Mouse (Mus musculus): Measurements from ENCODE around the gene Map4k4. TPM values are rescaled to one million over a fixed set of nuclear protein-coding genes. Genes with fewer than 3 reads are reported as not detected.

The Map4k4 gene
- total and polyA plus RNA-seq, 3 experiments: 0.04 to 0.21 TPM; not detected in 1

GRCm38 (mm10) chr1:39877981-39878380, 22.7 kb upstream of the Map4k4 start:
- Histone ChIP-seq H3K9ac (ENCODE audit: control insufficient read depth, low read depth, low read length, poor library complexity, severe bottlenecking) (no peak overlapping the region), H3K27me3 (ENCODE audit: control insufficient read depth in 1 of 2, insufficient read depth in 2 of 2, low read length in 2 of 2) (no peaks in the 10 kb centered on the region), H3K4me3 (ENCODE audit: control insufficient read depth in 1 of 2, insufficient read depth in 1 of 2, low read depth in 2 of 2, low read length in 2 of 2) (no peak overlapping the region), H3K36me3 (ENCODE audit: control insufficient read depth in 1 of 2, insufficient read depth in 2 of 2, low read length in 2 of 2) (no peaks in the 10 kb centered on the region), H3K79me2 (ENCODE audit: control insufficient read depth, insufficient read depth, low read length, poor library complexity) (no peaks in the 10 kb centered on the region), H3K4me1 (ENCODE audit: control insufficient read depth in 1 of 2, insufficient read depth in 2 of 2, low read length in 2 of 2) (no peaks in the 10 kb centered on the region), H3K27ac (ENCODE audit: control insufficient read depth, low read depth, low read length) (no peak overlapping the region), H3K9me3 (replicated peaks; ENCODE audit: insufficient read depth, low read length) (no peaks in the 10 kb centered on the region)
- no peak for DNase-seq (ENCODE audit: low read depth, low spot score)
- no peak for TF ChIP-seq ZKSCAN1 (IDR thresholded peaks at IDR 0.05; ENCODE audit: low read depth, low read length)
- TF ChIP-seq POLR2AphosphoS5 (IDR thresholded peaks at IDR 0.05; ENCODE audit: borderline replicate concordance, low read depth, low read length): no peak
- no peak for TF ChIP-seq E2F4 (IDR thresholded peaks at IDR 0.05; ENCODE audit: borderline replicate concordance, low read depth, low read length)
- TF ChIP-seq NELFE (IDR thresholded peaks at IDR 0.05; ENCODE audit: low read depth, low read length): no peak
- no peak for TF ChIP-seq POLR2AphosphoS2 (IDR thresholded peaks at IDR 0.05; ENCODE audit: low read length)
- no peak for TF ChIP-seq GABPA (IDR thresholded peaks at IDR 0.05; ENCODE audit: low read depth, low read length)
- TF ChIP-seq SMC3 (IDR thresholded peaks at IDR 0.05; ENCODE audit: low read depth, low read length): no peak
- no peak for TF ChIP-seq EP300 (IDR thresholded peaks at IDR 0.05; ENCODE audit: low read depth in 1 of 2, low read length in 2 of 2)

- H3K79me2 ChIP-seq (ENCODE audit: control insufficient read depth, insufficient read depth, low read length, poor library complexity): no peaks in the 10 kb centered on the region
- H3K4me1 ChIP-seq (ENCODE audit: control insufficient read depth in 1 of 2, insufficient read depth in 2 of 2, low read length in 2 of 2): no peaks in the 10 kb centered on the region
- no peak overlapping the region for H3K9ac ChIP-seq (ENCODE audit: control insufficient read depth, low read depth, low read length, poor library complexity, severe bottlenecking)
- H3K4me3 ChIP-seq (ENCODE audit: control insufficient read depth in 1 of 2, insufficient read depth in 1 of 2, low read depth in 2 of 2, low read length in 2 of 2): no peak overlapping the region
- H3K27ac ChIP-seq (ENCODE audit: control insufficient read depth, low read depth, low read length): no peak overlapping the region
- no peaks in the 10 kb centered on the region for H3K36me3 ChIP-seq (ENCODE audit: control insufficient read depth in 1 of 2, insufficient read depth in 2 of 2, low read length in 2 of 2)
- H3K27me3 ChIP-seq (ENCODE audit: control insufficient read depth in 1 of 2, insufficient read depth in 2 of 2, low read length in 2 of 2): no peaks in the 10 kb centered on the region
- no peak for TF ChIP-seq MAFK (IDR thresholded peaks at IDR 0.05; ENCODE audit: borderline replicate concordance, low read depth, low read length)
- no peak for TF ChIP-seq ZNF384 (IDR thresholded peaks at IDR 0.05; ENCODE audit: low read depth, low read length)
- TF ChIP-seq SIN3A (IDR thresholded peaks at IDR 0.05; ENCODE audit: low read length): no peak
- no peak for TF ChIP-seq E2F4 (IDR thresholded peaks at IDR 0.05; ENCODE audit: borderline replicate concordance, low read depth, low read length)
- no peak for TF ChIP-seq ZKSCAN1 (IDR thresholded peaks at IDR 0.05; ENCODE audit: low read depth, low read length)
- no peak for TF ChIP-seq MAX (IDR thresholded peaks at IDR 0.05; ENCODE audit: low read length)
- no peak for TF ChIP-seq TBP (IDR thresholded peaks at IDR 0.05; ENCODE audit: low read depth, low read length)
- TF ChIP-seq MAZ (IDR thresholded peaks at IDR 0.05; ENCODE audit: low read depth, low read length): no peak
- TF ChIP-seq RAD21 (IDR thresholded peaks at IDR 0.05; ENCODE audit: low read depth, low read length): no peak
- TF ChIP-seq ETS1 (IDR thresholded peaks at IDR 0.05; ENCODE audit: low read depth, low read length): no peak
- TF ChIP-seq JUND (IDR thresholded peaks at IDR 0.05; ENCODE audit: low read depth, low read length): no peak
- no peak for TF ChIP-seq POLR2AphosphoS5 (IDR thresholded peaks at IDR 0.05; ENCODE audit: borderline replicate concordance, low read depth, low read length)
- no peak for TF ChIP-seq EP300 (IDR thresholded peaks at IDR 0.05; ENCODE audit: low read depth in 1 of 2, low read length in 2 of 2)
- no peak for TF ChIP-seq USF1 (IDR thresholded peaks at IDR 0.05; ENCODE audit: low read depth, low read length)
- TF ChIP-seq SMC3 (IDR thresholded peaks at IDR 0.05; ENCODE audit: low read depth, low read length): no peak
- no peak for TF ChIP-seq ZC3H11A (IDR thresholded peaks at IDR 0.05; ENCODE audit: low read depth, low read length)
- no peak for TF ChIP-seq POLR2AphosphoS2 (IDR thresholded peaks at IDR 0.05; ENCODE audit: low read length)
- no peak for DNase-seq (ENCODE audit: low read depth, low spot score)
- no peaks in the 10 kb centered on the region for H3K9me3 ChIP-seq (replicated peaks; ENCODE audit: insufficient read depth, low read length)
Observed at GRCm38 (mm10) chr1:39882505-39882904, 18.2 kb upstream of the Map4k4 start.

All from MEL (cell line).